In the genomic region with DNA sequence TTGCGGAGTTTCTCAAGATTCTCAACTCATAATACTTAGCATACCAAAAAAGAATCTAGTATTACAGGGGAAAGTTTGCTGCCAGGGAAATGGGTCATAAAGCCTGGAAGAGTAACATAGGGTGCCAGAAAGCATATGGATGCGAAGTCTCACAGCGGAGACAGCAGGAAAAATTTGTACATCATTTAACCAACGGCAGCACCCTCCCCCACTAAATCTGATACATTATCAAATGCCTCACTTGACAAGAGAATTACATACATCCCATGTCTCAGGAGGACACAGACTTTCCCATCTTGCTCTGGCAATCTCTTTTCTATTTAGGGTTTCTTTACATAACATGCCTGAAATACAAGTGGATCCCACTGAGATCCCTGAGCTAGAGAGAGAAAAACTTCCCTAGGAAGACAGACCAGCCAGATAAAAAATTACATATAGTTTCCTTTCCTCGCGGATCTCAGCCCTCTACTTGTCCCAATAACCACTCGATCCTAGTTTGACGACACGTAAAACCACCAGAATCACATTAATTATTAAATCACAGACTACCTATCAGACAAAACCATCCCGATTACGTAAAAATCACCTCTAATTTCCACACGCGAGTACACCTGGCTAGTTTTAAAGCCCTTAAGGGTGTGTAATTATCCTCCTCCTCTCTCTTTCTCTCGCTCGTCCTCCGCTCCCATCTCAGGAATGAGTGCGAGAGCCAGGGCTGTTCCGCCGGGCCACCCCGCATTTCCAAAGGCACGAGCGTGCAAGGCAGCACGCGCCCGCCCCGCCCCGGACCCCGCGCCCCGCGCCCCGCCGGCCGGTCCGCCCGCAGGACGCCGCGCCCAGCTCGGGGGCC, we compare ENCODE assay signal across 8 mouse cellular contexts.
A peak's percentile ranks its signal among the peaks of the same experiment; 100 is the strongest.
DNase-seq lines count a peak whose midpoint lies in the region; ATAC-seq and TF ChIP-seq lines count a peak whose summit lies in the region.

No protein-coding gene starts in this region.

- H3K27ac ChIP-seq in spleen, adult 2 months (ENCODE audit: insufficient read depth, low read length): no peak overlapping the region
- no peak overlapping the region for H3K27ac ChIP-seq in liver, embryonic 11.5 days (ENCODE audit: low read depth, low read length)
- no peak overlapping the region for H3K27ac ChIP-seq in small intestine, adult 2 months (ENCODE audit: insufficient read depth, low read depth, low read length)

- peak; percentile 42; the same call in 1 of the 2 replicates for ATAC-seq in liver, embryonic 11.5 days (replicated peaks; ENCODE audit: low FRiP score)

- peak overlapping the region; percentile 67; the same call in 1 of the 2 replicates for H3K4me3 ChIP-seq in spleen, adult 2 months (ENCODE audit: extremely low read depth, insufficient read depth, insufficient read length)
- H3K4me3 ChIP-seq in liver, embryonic 11.5 days (ENCODE audit: low read depth, low read length): peak overlapping the region; percentile 75
- peak overlapping the region; percentile 94 for H3K4me3 ChIP-seq in small intestine, adult 2 months (ENCODE audit: low read depth, low read length)

- DNase-seq in spleen, adult 2 months (ENCODE audit: low read depth in 1 of 2, low spot score in 2 of 2): no peak
- no peak for DNase-seq in spleen, postnatal 14 days (ENCODE audit: low spot score in 2 of 2)
- DNase-seq in cerebellum, adult 11-12 months: peak; percentile 25
- DNase-seq in gonadal fat pad, adult 2 months (ENCODE audit: low read depth): peak; percentile 19
- DNase-seq in liver, embryonic 11.5 days (ENCODE audit: low spot score): no peak
- no peak for DNase-seq in embryo, embryonic 10 days (ENCODE audit: low spot score)
- DNase-seq in adrenal gland, adult 2 months: no peak

- H3K4me2 ChIP-seq in liver, embryonic 11.5 days: peak overlapping the region; percentile 97

- WGBS in spleen, adult 2 months: 9% methylated on average over 40 of the region's 40 CpGs
- WGBS in liver, embryonic 11.5 days: 4% methylated on average over 40 of the region's 40 CpGs
- WGBS in small intestine, adult 2 months: 6% methylated on average over 40 of the region's 40 CpGs

- TF ChIP-seq CTCF in spleen, adult 2 months (IDR thresholded peaks at IDR 0.05; ENCODE audit: extremely low read depth, insufficient read depth, insufficient read length, insufficient replicate concordance): no peak
- TF ChIP-seq CTCF in small intestine, adult 2 months (IDR thresholded peaks at IDR 0.05; ENCODE audit: extremely low read depth, insufficient read length, insufficient replicate concordance, low read depth, low read length): no peak

- H3K9ac ChIP-seq in liver, embryonic 11.5 days (ENCODE audit: low read depth, low read length): peak overlapping the region; percentile 56

- no peaks in the 10 kb centered on the region for H3K9me3 ChIP-seq in liver, embryonic 11.5 days (ENCODE audit: control insufficient read depth, low read length)

- H3K36me3 ChIP-seq in spleen, adult 2 months (ENCODE audit: control insufficient read depth, insufficient read depth, low read length): no peaks in the 10 kb centered on the region
- H3K36me3 ChIP-seq in liver, embryonic 11.5 days (ENCODE audit: control insufficient read depth, insufficient read depth, low read length): no peaks in the 10 kb centered on the region
- no peaks in the 10 kb centered on the region for H3K36me3 ChIP-seq in small intestine, adult 2 months (ENCODE audit: control insufficient read depth, insufficient read depth, low read length)

- H3K27me3 ChIP-seq in spleen, adult 2 months (ENCODE audit: control insufficient read depth, insufficient read depth, low read length): peaks cover 13% of the 10 kb centered on the region
- peaks cover 30% of the 10 kb centered on the region for H3K27me3 ChIP-seq in liver, embryonic 11.5 days (replicated peaks; ENCODE audit: control insufficient read depth, insufficient read depth, low read length)
- peaks cover 17% of the 10 kb centered on the region for H3K27me3 ChIP-seq in small intestine, adult 2 months (ENCODE audit: control insufficient read depth, insufficient read depth, low read length)

- TF ChIP-seq POLR2A in spleen, adult 2 months (IDR thresholded peaks at IDR 0.05; ENCODE audit: low read depth, low read length): no peak
- TF ChIP-seq POLR2A in small intestine, adult 2 months (IDR thresholded peaks at IDR 0.05; ENCODE audit: low read depth, low read length): no peak

- H3K4me1 ChIP-seq in spleen, adult 2 months (ENCODE audit: control insufficient read depth, insufficient read depth, insufficient read length): peaks cover 3% of the 10 kb centered on the region; the same call in 1 of the 2 replicates
- no peaks in the 10 kb centered on the region; the same call in 1 of the 2 replicates for H3K4me1 ChIP-seq in liver, embryonic 11.5 days (replicated peaks; ENCODE audit: control insufficient read depth, insufficient read depth, low read length)
- H3K4me1 ChIP-seq in small intestine, adult 2 months (ENCODE audit: control insufficient read depth, insufficient read depth, insufficient read length, low read length): 0 out of 2 replicates have a peak, but pooled peaks cover 2% of the 10 kb centered on the region

Comparison
In these comparisons a context has a peak if more than half of its experiments do, and no peak if none do; other contexts are left out.
1. DNase-seq: peak in cerebellum, adult 11-12 months (single experiment) and gonadal fat pad, adult 2 months (single experiment); none in spleen, adult 2 months (0 of 2), spleen, postnatal 14 days (0 of 2), liver, embryonic 11.5 days (single experiment), embryo, embryonic 10 days (single experiment) and adrenal gland, adult 2 months (single experiment).
2. Peak in every context shown above with its lines, with median percentiles within 50 percentile points of each other: H3K4me3 ChIP-seq.